Mouse (Mus musculus): ENCODE measurements around the gene Dctn2. TPM values are rescaled to one million over a fixed set of nuclear protein-coding genes. Genes with fewer than 3 reads are reported as not detected.

The Dctn2 gene
- polyA plus RNA-seq, 1 experiment: 170 TPM

DNA sequence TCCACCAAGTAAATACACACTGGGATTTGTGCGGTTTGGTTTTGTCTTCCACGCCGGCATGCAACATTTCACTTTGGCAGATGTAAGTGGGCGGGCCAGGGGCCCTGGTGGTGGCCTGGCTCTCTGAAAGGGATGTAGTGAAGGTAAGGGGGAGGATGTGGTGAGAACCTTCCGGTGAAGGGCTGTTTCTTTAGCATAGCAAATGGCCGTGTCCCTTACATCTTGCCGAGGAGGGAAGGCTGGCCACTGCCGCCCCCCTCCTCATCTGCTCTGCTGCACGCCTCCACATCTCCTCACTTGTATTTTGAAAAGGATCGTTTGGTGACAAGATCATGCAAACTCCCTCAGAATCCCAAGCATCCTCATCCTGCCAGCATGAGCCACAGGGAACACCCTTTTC is 40.4 kb upstream of the Dctn2 start:
- Histone ChIP-seq H3K79me3 (ENCODE audit: low read depth) (no peaks in the 10 kb centered on the region), H3ac (ENCODE audit: control insufficient read depth, insufficient read length, low read depth) (no peak overlapping the region), H3K4me3 (ENCODE audit: insufficient read depth, poor library complexity, severe bottlenecking) (no peak overlapping the region), H3K27me3 (ENCODE audit: control insufficient read depth, insufficient read depth, insufficient read length) (peaks cover 21% of the 10 kb centered on the region), H3K79me2 (ENCODE audit: control insufficient read depth, insufficient read depth) (no peaks in the 10 kb centered on the region), H3K36me3 (ENCODE audit: control insufficient read depth, insufficient read depth) (no peaks in the 10 kb centered on the region)
- no peak for TF ChIP-seq MYOD1 (IDR thresholded peaks at IDR 0.05; ENCODE audit: control insufficient read depth, insufficient read length, low read depth)
- TF ChIP-seq MYOG (IDR thresholded peaks at IDR 0.05; ENCODE audit: control insufficient read depth, extremely low read depth, insufficient read length): no peak
- no peak for TF ChIP-seq FOSL1 (IDR thresholded peaks at IDR 0.05; ENCODE audit: insufficient read depth, low read length, poor library complexity, severe bottlenecking)
- TF ChIP-seq CEBPB (IDR thresholded peaks at IDR 0.05; ENCODE audit: low read depth): no peak
- TF ChIP-seq CTCF (IDR thresholded peaks at IDR 0.05; ENCODE audit: control insufficient read depth, insufficient read depth, insufficient read length): no peak
- no peak for TF ChIP-seq MAX (IDR thresholded peaks at IDR 0.05)
- TF ChIP-seq USF1 (IDR thresholded peaks at IDR 0.05; ENCODE audit: low read depth): no peak

DNA sequence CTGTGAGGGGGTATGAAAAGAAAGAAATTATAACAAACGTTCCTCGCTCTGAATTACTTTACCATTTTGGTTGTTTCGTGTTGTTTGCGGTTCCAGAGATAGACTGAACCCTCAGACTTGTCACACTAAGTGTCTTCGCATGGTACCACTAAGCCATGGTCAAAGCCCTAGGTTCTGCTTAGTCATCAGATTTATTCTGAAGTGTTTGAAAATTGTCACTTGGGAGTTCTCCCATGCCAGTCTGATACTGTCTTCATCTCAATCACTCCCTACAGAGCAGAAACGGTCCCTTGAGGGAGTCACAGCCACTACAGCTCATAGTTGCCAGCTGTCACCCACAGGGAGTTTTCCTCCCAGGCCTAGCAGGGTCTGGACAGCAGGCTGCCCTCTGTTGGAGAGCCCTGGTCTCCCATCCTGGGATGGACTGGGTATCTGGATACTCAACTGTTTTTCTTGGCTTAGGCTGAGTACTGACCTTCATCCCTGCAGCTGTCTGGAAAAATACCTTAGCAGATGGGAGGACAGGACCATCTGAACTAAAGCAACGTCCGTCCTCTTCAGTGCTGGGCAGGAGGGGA is 39.8 kb upstream of the Dctn2 start:
- TF ChIP-seq MYOD1 (IDR thresholded peaks at IDR 0.05; ENCODE audit: control insufficient read depth, insufficient read length, low read depth) (no peak), CTCF (IDR thresholded peaks at IDR 0.05; ENCODE audit: control insufficient read depth, insufficient read depth, insufficient read length) (peak; percentile 49)
- Histone ChIP-seq H3K36me3 (ENCODE audit: control insufficient read depth, insufficient read depth) (no peaks in the 10 kb centered on the region), H3K27me3 (ENCODE audit: control insufficient read depth, insufficient read depth, insufficient read length) (peaks cover 28% of the 10 kb centered on the region), H3K79me2 (ENCODE audit: control insufficient read depth, insufficient read depth) (no peaks in the 10 kb centered on the region), H3K79me3 (ENCODE audit: low read depth) (no peaks in the 10 kb centered on the region), H3ac (ENCODE audit: control insufficient read depth, insufficient read length, low read depth) (no peak overlapping the region), H3K4me3 (ENCODE audit: insufficient read depth, poor library complexity, severe bottlenecking) (no peak overlapping the region)

GRCm38 (mm10) chr10:127227163-127227562 is 39.0 kb upstream of the Dctn2 start:
- Histone ChIP-seq H3K79me3 (ENCODE audit: low read depth) (no peaks in the 10 kb centered on the region), H3K79me2 (ENCODE audit: control insufficient read depth, insufficient read depth) (no peaks in the 10 kb centered on the region), H3K4me3 (ENCODE audit: insufficient read depth, poor library complexity, severe bottlenecking) (no peak overlapping the region), H3ac (ENCODE audit: control insufficient read depth, insufficient read length, low read depth) (no peak overlapping the region), H3K36me3 (ENCODE audit: control insufficient read depth, insufficient read depth) (no peaks in the 10 kb centered on the region), H3K27me3 (ENCODE audit: control insufficient read depth, insufficient read depth, insufficient read length) (peaks cover 32% of the 10 kb centered on the region)
- TF ChIP-seq CEBPB (IDR thresholded peaks at IDR 0.05; ENCODE audit: low read depth) (no peak), CTCF (IDR thresholded peaks at IDR 0.05; ENCODE audit: control insufficient read depth, insufficient read depth, insufficient read length) (no peak), USF1 (IDR thresholded peaks at IDR 0.05; ENCODE audit: low read depth) (no peak), MYOG (IDR thresholded peaks at IDR 0.05; ENCODE audit: control insufficient read depth, extremely low read depth, insufficient read length) (no peak), FOSL1 (IDR thresholded peaks at IDR 0.05; ENCODE audit: insufficient read depth, low read length, poor library complexity, severe bottlenecking) (no peak), MYOD1 (IDR thresholded peaks at IDR 0.05; ENCODE audit: control insufficient read depth, insufficient read length, low read depth) (no peak), MAX (IDR thresholded peaks at IDR 0.05) (no peak)

DNA sequence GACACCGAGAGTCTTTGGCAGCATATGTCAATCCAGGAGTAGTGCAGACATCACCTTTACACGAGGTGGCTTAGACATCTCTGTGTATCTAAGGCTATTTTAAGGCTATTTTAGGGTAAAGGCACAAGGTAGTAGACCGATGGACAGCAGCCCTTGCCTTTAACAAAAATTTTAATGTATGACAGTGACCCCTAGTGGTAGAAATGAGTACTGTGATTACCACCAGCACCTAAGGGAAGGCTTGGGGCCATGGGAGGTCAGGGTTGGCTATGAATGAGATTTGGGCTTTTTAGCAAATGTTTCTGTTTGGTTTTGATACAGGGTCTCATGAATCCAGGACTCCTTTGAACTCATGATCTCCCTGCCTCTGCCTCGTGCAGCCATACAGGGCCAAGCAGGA is 37.3 kb upstream of the Dctn2 start:
- TF ChIP-seq MYOD1 (IDR thresholded peaks at IDR 0.05; ENCODE audit: control insufficient read depth, insufficient read length, low read depth) (no peak), CTCF (IDR thresholded peaks at IDR 0.05; ENCODE audit: control insufficient read depth, insufficient read depth, insufficient read length) (peak; percentile 38)
- H3K4me3 ChIP-seq (ENCODE audit: insufficient read depth, poor library complexity, severe bottlenecking): no peak overlapping the region
- H3K79me3 ChIP-seq (ENCODE audit: low read depth): no peaks in the 10 kb centered on the region
- H3ac ChIP-seq (ENCODE audit: control insufficient read depth, insufficient read length, low read depth): no peak overlapping the region
- no peaks in the 10 kb centered on the region for H3K79me2 ChIP-seq (ENCODE audit: control insufficient read depth, insufficient read depth)
- H3K36me3 ChIP-seq (ENCODE audit: control insufficient read depth, insufficient read depth): no peaks in the 10 kb centered on the region
- H3K27me3 ChIP-seq (ENCODE audit: control insufficient read depth, insufficient read depth, insufficient read length): peaks cover 28% of the 10 kb centered on the region

DNA sequence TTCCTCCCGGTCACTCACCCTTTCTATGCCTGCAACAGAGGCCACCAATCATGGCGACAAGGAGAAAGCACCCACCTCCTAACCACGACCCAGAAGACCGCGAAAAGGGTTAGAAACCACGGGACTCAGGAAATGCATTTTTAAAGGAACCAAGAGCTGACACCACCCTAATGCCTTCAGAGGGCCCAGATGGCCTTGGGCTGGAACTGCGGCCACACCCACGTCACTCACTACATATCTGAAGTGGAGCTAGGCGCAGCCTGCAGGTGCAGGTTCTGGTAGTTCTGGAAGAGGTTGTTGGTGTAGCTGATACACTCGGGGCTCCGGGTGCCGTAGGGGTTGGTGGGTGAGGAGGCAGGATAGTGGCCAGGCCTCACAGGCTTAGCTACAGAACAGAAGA is 35.5 kb upstream of the Dctn2 start:
- peaks cover 34% of the 10 kb centered on the region for H3K27me3 ChIP-seq (ENCODE audit: control insufficient read depth, insufficient read depth, insufficient read length)
- no peak overlapping the region for H3K4me3 ChIP-seq (ENCODE audit: insufficient read depth, poor library complexity, severe bottlenecking)
- no peaks in the 10 kb centered on the region for H3K79me3 ChIP-seq (ENCODE audit: low read depth)
- no peaks in the 10 kb centered on the region for H3K79me2 ChIP-seq (ENCODE audit: control insufficient read depth, insufficient read depth)
- no peaks in the 10 kb centered on the region for H3K36me3 ChIP-seq (ENCODE audit: control insufficient read depth, insufficient read depth)
- TF ChIP-seq CTCF (IDR thresholded peaks at IDR 0.05; ENCODE audit: control insufficient read depth, insufficient read depth, insufficient read length) (no peak), CEBPB (IDR thresholded peaks at IDR 0.05; ENCODE audit: low read depth) (no peak), MAX (IDR thresholded peaks at IDR 0.05) (no peak), MYOD1 (IDR thresholded peaks at IDR 0.05; ENCODE audit: control insufficient read depth, insufficient read length, low read depth) (no peak), USF1 (IDR thresholded peaks at IDR 0.05; ENCODE audit: low read depth) (no peak), MYOG (IDR thresholded peaks at IDR 0.05; ENCODE audit: control insufficient read depth, extremely low read depth, insufficient read length) (no peak), FOSL1 (IDR thresholded peaks at IDR 0.05; ENCODE audit: insufficient read depth, low read length, poor library complexity, severe bottlenecking) (no peak)
- no peak overlapping the region for H3ac ChIP-seq (ENCODE audit: control insufficient read depth, insufficient read length, low read depth)

DNA sequence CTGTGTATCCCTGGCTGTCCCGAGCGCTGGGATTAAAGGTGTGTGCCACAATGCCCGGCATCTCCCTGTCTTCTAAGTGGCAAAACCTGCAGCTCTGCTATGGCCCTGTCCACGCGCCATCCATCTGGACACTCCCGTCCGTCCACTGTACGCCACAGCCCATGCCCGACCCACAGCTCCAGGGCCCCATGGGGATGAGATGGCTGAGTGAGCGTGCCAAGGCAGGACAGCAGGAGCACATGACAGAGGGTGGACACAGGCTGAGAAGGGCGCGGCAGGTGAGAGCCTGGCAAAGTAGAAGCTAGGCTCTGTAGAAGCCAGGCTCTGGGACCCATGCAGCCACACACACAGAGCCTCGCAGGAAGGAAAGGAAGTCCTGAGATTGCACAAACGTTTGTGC is 34.4 kb upstream of the Dctn2 start:
- Histone ChIP-seq H3ac (ENCODE audit: control insufficient read depth, insufficient read length, low read depth) (no peak overlapping the region), H3K79me2 (ENCODE audit: control insufficient read depth, insufficient read depth) (no peaks in the 10 kb centered on the region), H3K4me3 (ENCODE audit: insufficient read depth, poor library complexity, severe bottlenecking) (no peak overlapping the region), H3K36me3 (ENCODE audit: control insufficient read depth, insufficient read depth) (no peaks in the 10 kb centered on the region), H3K27me3 (ENCODE audit: control insufficient read depth, insufficient read depth, insufficient read length) (peaks cover 44% of the 10 kb centered on the region), H3K79me3 (ENCODE audit: low read depth) (no peaks in the 10 kb centered on the region)
- TF ChIP-seq MYOG (IDR thresholded peaks at IDR 0.05; ENCODE audit: control insufficient read depth, extremely low read depth, insufficient read length) (no peak), FOSL1 (IDR thresholded peaks at IDR 0.05; ENCODE audit: insufficient read depth, low read length, poor library complexity, severe bottlenecking) (no peak), CEBPB (IDR thresholded peaks at IDR 0.05; ENCODE audit: low read depth) (no peak), USF1 (IDR thresholded peaks at IDR 0.05; ENCODE audit: low read depth) (no peak), MAX (IDR thresholded peaks at IDR 0.05) (no peak), MYOD1 (IDR thresholded peaks at IDR 0.05; ENCODE audit: control insufficient read depth, insufficient read length, low read depth) (no peak), CTCF (IDR thresholded peaks at IDR 0.05; ENCODE audit: control insufficient read depth, insufficient read depth, insufficient read length) (no peak)
